Mouse (Mus musculus) neural tube, embryonic 14.5 days (tissue): Measurements from ENCODE around the gene Gm266. TPM values are rescaled to one million over a fixed set of nuclear protein-coding genes. Genes with fewer than 3 reads are reported as not detected.
A peak's percentile ranks its signal among the peaks of the same experiment; 100 is the strongest.

Experiments used
- ATAC-seq: fragments of 200-750 bp; cut with Nextera tagmentation; 2 replicates; pipeline ENCODE4 v1.8.0; 2017; ENCODE audit warnings: low read depth, mild to moderate bottlenecking, moderate TSS enrichment, moderate library complexity
- H3K27ac ChIP-seq: fragments of 300-500 bp; sonication (generic); 2 replicates; pipeline ENCODE4 v1.5.1; 2014; ENCODE audit warnings: low read depth, mild to moderate bottlenecking, control low read depth, low read length, moderate library complexity, mixed read lengths
- H3K27me3 ChIP-seq: fragments of 300-500 bp; sonication (generic); 2 replicates; pipeline ENCODE4 v1.6.1; 2014; ENCODE audit warnings: low read length; ENCODE audit not compliant: control insufficient read depth, insufficient read depth
- H3K36me3 ChIP-seq: fragments of 300-500 bp; sonication (generic); 2 replicates; pipeline ENCODE4 v1.6.1; 2014; ENCODE audit warnings: low read length, mixed read lengths; ENCODE audit not compliant: control insufficient read depth, insufficient read depth
- H3K4me1 ChIP-seq: fragments of 300-500 bp; sonication (generic); 2 replicates; pipeline ENCODE4 v1.6.1; 2014; ENCODE audit warnings: low read length; ENCODE audit not compliant: control insufficient read depth, insufficient read depth
- H3K4me2 ChIP-seq: fragments of 300-500 bp; sonication (generic); 2 replicates; pipeline ENCODE4 v1.6.1; 2014; ENCODE audit warnings: mild to moderate bottlenecking, low read depth, low read length, control low read depth
- H3K4me3 ChIP-seq: fragments of 300-500 bp; sonication (generic); 2 replicates; pipeline ENCODE4 v1.5.1; 2014; ENCODE audit warnings: low read depth, low read length, control low read depth, mixed read lengths
- H3K9ac ChIP-seq: fragments of 300-500 bp; sonication (generic); replicated peaks from 2 replicates; pipeline ENCODE4 v1.6.1; 2014; ENCODE audit warnings: low read depth, mild to moderate bottlenecking, control low read depth, low read length, mixed read lengths
- H3K9me3 ChIP-seq: fragments of 300-500 bp; sonication (generic); 2 replicates; pipeline ENCODE4 v1.6.1; 2016; ENCODE audit warnings: low read length; ENCODE audit not compliant: control insufficient read depth
- WGBS: fragments of 180-500 bp; shearing (Covaris S2); extraction: QIAGEN DNeasy Blood & Tissue Kit; methylation state at CpG from one replicate; pipeline ENCODE4 v1.1.7; 2014; 5-methylcytosine and 5-hydroxymethylcytosine counted together
- polyA plus RNA-seq: library from polyadenylated mRNA; unstranded; fragments of >200 nt; fragmentation: Nextera tagmentation; extraction: Ambion mirVana; gene quantifications from 2 replicates; pipeline ENCODE4 v1.2.1, GENCODE M21; 2014

Gene Gm266
- polyA plus RNA-seq, 1 experiment from 2014 or later: 1.3 TPM

DNA sequence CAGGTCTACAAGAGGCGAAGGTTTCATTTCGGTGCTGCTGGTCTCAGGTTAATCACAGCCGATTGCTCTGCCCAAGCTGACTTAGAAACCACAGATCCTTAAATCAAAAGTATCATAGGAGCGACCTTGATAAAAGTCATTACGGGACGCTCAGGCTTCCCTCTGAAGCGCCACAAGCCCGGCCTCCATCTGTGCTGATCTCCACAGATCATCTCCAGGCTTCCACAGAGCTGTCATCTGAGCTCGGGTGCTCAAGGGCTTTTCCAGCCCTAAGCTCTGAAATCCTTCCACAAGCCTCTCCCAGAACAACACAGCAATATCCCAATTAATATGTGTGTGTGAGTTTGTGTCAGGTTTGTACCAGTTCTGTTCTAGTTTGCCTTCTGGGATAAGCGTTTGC is 22.3 kb upstream of the Gm266 start:
- Histone ChIP-seq H3K9me3 (no peaks in the 10 kb centered on the region), H3K9ac (no peak overlapping the region), H3K27me3 (no peaks in the 10 kb centered on the region), H3K4me2 (no peak overlapping the region), H3K4me1 (no peaks in the 10 kb centered on the region), H3K4me3 (no peak overlapping the region), H3K27ac (no peak overlapping the region), H3K36me3 (no peaks in the 10 kb centered on the region)
- WGBS: 92% methylated on average over 10 of the region's 10 CpGs
- ATAC-seq: no peak

DNA sequence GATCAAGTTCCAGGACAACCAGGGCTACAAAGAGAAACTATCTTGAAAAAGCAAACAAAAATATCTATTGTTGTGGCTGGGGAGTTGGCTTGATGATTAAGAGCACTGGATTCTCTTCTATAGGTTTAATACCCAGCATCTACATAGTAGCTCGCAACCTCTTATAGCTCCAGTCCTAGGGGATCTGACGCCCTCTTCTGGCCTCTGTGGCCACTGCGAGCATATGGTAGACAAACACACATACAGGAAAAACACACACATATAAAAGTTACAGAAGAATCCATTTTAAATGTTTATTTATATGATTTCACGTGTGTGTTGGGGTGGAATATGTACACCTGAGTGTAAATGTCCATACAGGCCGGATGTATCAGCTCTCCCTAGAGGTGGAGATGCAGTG is 21.4 kb upstream of the Gm266 start:
- 63% methylated on average over 5 of the region's 5 CpGs for WGBS
- Histone ChIP-seq H3K27ac (no peak overlapping the region), H3K27me3 (no peaks in the 10 kb centered on the region), H3K36me3 (no peaks in the 10 kb centered on the region), H3K4me3 (no peak overlapping the region), H3K4me1 (no peaks in the 10 kb centered on the region), H3K4me2 (no peak overlapping the region), H3K9me3 (no peaks in the 10 kb centered on the region), H3K9ac (no peak overlapping the region)
- no peak for ATAC-seq

DNA sequence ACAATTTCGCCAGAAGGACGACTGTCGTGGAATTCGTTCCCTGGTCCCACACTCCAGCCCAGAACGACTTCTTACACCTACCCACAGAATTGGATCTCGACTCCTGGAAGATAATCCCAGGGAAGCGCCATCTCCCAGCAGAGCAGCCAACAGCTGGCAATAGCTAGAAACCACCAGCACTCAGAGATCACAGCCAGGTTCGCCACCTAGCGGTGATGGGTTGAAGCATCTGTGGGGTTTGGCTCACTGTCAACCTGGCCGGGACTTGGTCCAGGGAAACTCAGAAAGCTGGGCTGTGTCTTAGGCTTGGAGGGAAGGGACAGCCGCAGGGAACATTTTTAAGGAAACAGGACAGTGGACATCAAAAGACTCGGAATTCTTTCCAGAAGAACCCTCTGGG is 19.3 kb upstream of the Gm266 start:
- WGBS: 4% methylated on average over 12 of the region's 12 CpGs
- H3K9ac ChIP-seq: no peak overlapping the region
- peak; percentile 73; the same call in 1 of the 2 replicates for ATAC-seq
- no peak overlapping the region for H3K27ac ChIP-seq
- H3K4me1 ChIP-seq: no peaks in the 10 kb centered on the region
- peak overlapping the region; percentile 4; the same call in 1 of the 2 replicates for H3K4me3 ChIP-seq
- peak overlapping the region; percentile 36 for H3K4me2 ChIP-seq
- H3K9me3 ChIP-seq: no peaks in the 10 kb centered on the region
- H3K27me3 ChIP-seq: no peaks in the 10 kb centered on the region
- no peaks in the 10 kb centered on the region for H3K36me3 ChIP-seq

DNA sequence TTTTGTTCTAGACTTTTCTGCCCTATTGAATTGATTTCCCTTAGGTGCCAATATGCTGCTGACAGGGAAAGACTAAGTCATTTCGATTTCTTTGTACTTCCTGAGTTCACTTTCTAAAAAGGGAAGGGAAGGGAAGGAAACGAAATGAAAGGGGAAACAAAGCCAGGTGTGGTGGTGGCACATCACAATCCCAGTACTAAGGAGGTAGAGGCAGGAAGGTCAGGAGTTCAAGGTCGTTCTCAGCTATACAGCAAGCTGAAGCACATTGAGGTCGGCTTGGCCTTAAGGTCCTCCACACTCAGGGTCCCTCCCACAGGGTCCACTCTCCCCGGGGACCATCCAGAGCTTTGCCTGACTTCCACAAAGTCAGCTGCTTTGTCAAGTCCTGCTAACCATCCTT is 17.9 kb upstream of the Gm266 start:
- no peak for ATAC-seq
- 78% methylated on average over 5 of the region's 5 CpGs for WGBS
- no peaks in the 10 kb centered on the region for H3K4me1 ChIP-seq
- no peak overlapping the region for H3K9ac ChIP-seq
- no peak overlapping the region for H3K27ac ChIP-seq
- H3K9me3 ChIP-seq: no peaks in the 10 kb centered on the region
- no peak overlapping the region for H3K4me3 ChIP-seq
- H3K36me3 ChIP-seq: no peaks in the 10 kb centered on the region
- no peak overlapping the region for H3K4me2 ChIP-seq
- H3K27me3 ChIP-seq: no peaks in the 10 kb centered on the region

DNA sequence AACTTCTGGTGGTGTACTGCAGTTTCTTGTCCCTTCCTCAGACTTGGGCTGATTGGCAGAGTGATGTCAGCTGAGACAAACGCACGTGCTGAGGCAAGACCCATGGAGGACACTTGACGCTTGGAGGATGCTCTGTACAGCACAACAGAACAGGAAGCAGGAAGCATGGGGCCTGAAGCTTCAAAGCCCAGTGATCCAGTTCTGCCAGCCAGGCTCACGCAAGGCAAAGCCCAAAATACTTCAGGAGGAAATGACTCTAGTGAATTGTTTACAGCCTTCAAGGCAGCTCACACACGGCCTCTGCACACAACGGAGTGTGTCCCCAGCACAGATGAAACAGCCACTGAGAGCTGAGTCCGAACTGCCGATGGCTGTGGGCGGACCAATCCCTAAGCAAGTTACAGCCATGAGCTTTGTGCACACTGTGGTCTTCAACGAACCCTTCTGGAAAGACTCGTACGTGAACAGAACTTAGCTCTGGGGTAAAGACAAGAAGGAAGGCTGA is 17.5 kb upstream of the Gm266 start:
- WGBS: 83% methylated on average over 12 of the region's 12 CpGs
- Histone ChIP-seq H3K27ac (no peak overlapping the region), H3K9ac (no peak overlapping the region), H3K4me1 (no peaks in the 10 kb centered on the region), H3K9me3 (no peaks in the 10 kb centered on the region), H3K27me3 (no peaks in the 10 kb centered on the region), H3K36me3 (no peaks in the 10 kb centered on the region), H3K4me3 (no peak overlapping the region), H3K4me2 (no peak overlapping the region)
- ATAC-seq: no peak

DNA sequence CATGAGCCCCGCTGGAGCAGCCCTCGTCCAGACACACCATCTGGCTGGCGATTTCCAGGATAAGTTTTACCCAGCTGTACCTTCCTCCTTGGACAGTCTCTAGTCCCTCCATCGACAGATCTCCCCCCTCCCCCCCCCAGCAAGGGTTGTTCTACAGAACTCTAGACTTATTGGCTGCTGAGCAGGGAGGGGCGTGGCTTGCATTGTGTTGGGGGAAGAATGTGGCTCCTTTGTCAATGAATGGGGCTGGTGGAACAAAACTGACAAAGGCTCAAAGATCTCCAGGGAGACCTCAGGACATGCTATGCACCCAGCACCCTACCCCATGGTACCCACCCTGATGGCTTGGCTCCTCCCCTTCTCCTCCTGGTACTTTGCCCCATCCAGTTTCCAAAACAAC is 15.1 kb upstream of the Gm266 start:
- 11% methylated on average over 5 of the region's 5 CpGs for WGBS

DNA sequence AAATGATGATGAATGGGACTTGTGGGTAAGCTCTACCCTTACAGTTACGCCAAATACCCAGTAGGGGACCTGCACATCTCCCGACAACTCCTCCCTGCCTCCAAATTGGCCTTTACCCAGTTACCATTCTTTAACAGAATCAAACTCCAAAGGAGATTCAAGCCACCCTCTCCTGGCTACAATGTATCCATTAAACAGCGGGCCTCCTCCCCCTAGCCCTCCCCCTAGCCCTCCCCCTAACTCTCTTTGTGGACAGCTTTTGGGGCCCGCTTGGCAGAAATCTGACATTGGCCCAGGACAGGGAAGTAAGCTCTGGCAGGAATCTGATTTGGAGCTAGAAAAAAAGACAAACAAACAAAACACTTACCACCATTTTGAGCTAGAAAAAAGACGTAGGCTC is 14.0 kb upstream of the Gm266 start:
- no peak overlapping the region for H3K4me2 ChIP-seq
- H3K4me1 ChIP-seq: no peaks in the 10 kb centered on the region
- H3K27me3 ChIP-seq: no peaks in the 10 kb centered on the region
- ATAC-seq: peak; percentile 17; the same call in 1 of the 2 replicates
- no peaks in the 10 kb centered on the region for H3K36me3 ChIP-seq
- no peak overlapping the region for H3K27ac ChIP-seq
- no peaks in the 10 kb centered on the region for H3K9me3 ChIP-seq
- H3K9ac ChIP-seq: no peak overlapping the region
- 43% methylated on average over 5 of the region's 5 CpGs for WGBS
- H3K4me3 ChIP-seq: no peak overlapping the region

More for the DNA sequence above, 15.1 kb upstream of the Gm266 start:
- Histone ChIP-seq H3K27ac (no peak overlapping the region), H3K4me2 (no peak overlapping the region), H3K4me1 (no peaks in the 10 kb centered on the region), H3K4me3 (no peak overlapping the region), H3K27me3 (no peaks in the 10 kb centered on the region), H3K9me3 (no peaks in the 10 kb centered on the region), H3K9ac (no peak overlapping the region), H3K36me3 (no peaks in the 10 kb centered on the region)
- ATAC-seq: peak; percentile 80

DNA sequence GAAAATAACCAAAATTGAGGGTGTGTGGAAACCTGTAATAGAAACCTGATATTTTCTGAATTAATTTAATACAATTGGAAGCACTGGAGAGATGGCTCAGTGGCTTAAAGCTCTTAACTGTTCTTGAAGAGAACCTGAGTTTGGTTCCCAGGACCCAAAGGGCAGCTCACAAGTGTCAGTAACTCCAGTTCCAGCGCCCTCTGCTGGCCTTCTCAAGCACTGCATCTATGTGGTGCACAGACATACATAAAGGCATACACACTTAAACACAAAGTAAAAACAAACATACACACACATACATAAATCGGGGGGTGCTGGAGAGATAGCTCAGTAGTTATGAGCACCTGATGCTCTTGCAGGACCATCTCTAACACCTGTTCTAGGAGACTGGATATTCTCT is 11.5 kb upstream of the Gm266 start:
- no peak overlapping the region for H3K27ac ChIP-seq
- no peak overlapping the region for H3K4me3 ChIP-seq
- no peaks in the 10 kb centered on the region for H3K36me3 ChIP-seq
- no peak for ATAC-seq
- H3K9ac ChIP-seq: no peak overlapping the region
- no peaks in the 10 kb centered on the region for H3K9me3 ChIP-seq
- H3K4me2 ChIP-seq: no peak overlapping the region
- H3K4me1 ChIP-seq: no peaks in the 10 kb centered on the region
- no peaks in the 10 kb centered on the region for H3K27me3 ChIP-seq
- WGBS: 50% methylated on average over 2 of the region's 2 CpGs

DNA sequence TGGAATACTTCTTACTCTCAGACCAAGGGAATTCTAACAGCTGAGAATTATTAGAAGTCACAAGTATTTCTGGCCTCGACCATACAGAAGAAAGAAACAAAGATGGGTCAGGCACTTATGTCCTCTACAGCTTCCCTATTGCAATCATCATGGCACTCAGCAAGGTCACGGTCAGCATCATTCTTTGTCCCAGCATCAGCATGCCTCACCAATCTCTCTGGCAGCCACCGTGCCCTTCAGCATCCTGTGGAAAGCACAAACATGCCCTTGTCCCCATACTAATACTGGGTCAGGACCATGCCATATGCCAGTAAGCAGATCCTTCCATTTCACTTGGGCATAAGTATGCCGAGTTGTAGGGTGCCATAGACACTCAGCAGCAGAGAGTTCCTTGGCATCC is 9.3 kb upstream of the Gm266 start:
- no peaks in the 10 kb centered on the region for H3K4me1 ChIP-seq
- WGBS: 72% methylated on average over 4 of the region's 4 CpGs
- no peaks in the 10 kb centered on the region for H3K27me3 ChIP-seq
- no peak overlapping the region for H3K4me2 ChIP-seq
- H3K36me3 ChIP-seq: no peaks in the 10 kb centered on the region
- H3K9ac ChIP-seq: no peak overlapping the region
- H3K4me3 ChIP-seq: no peak overlapping the region
- no peak overlapping the region for H3K27ac ChIP-seq
- ATAC-seq: no peak
- H3K9me3 ChIP-seq: no peaks in the 10 kb centered on the region
